Mouse (Mus musculus): ENCODE measurements at regions not wholly inside any gene's neighbourhood (a gene's known extent, or its start where the extent isn't known, plus 50 kb on each side); places are given as distances from the start of the nearest gene placed in this dataset.
"Not testable (repeated sequence)": the region's sequence is repeated elsewhere in the genome, so short reads cannot be mapped to it uniquely, and the experiment has no call there.

- no peak for DNase-seq
Observed at GRCm38 (mm10) chr3:15022773-15023172, 136.7 kb downstream of the Car2 start.

GRCm38 (mm10) chr3:15040866-15041528, 154.9 kb downstream of the Car2 start:
- peak; percentile 38 for DNase-seq

- DNase-seq: no peak
Observed at GRCm38 (mm10) chr3:15053968-15054367, 167.9 kb downstream of the Car2 start.

GRCm38 (mm10) chr3:15055516-15056256, 169.6 kb downstream of the Car2 start:
- not testable (repeated sequence) for DNase-seq

- DNase-seq: not testable (repeated sequence)
Observed at GRCm38 (mm10) chr3:15056788-15057585, 170.9 kb downstream of the Car2 start.

- no peak for DNase-seq
Observed at GRCm38 (mm10) chr3:15065681-15066080, 179.6 kb downstream of the Car2 start.

- DNase-seq: no peak
Observed at GRCm38 (mm10) chr3:15068256-15068655, 182.2 kb downstream of the Car2 start.

GRCm38 (mm10) chr3:15071030-15071883, 185.2 kb downstream of the Car2 start:
- no peak for DNase-seq

- no peak for DNase-seq
Observed at GRCm38 (mm10) chr3:15073405-15073804, 187.3 kb downstream of the Car2 start.

- no peak for DNase-seq
Observed at GRCm38 (mm10) chr3:15073847-15074246, 187.8 kb downstream of the Car2 start.

GRCm38 (mm10) chr3:15074949-15075348, 188.9 kb downstream of the Car2 start:
- no peak for DNase-seq

- no peak for DNase-seq
Observed at GRCm38 (mm10) chr3:15090124-15090523, 204.1 kb downstream of the Car2 start.

GRCm38 (mm10) chr3:15098206-15098817, 212.2 kb downstream of the Car2 start:
- DNase-seq: no peak

GRCm38 (mm10) chr3:15098981-15099380, 212.9 kb downstream of the Car2 start:
- no peak for DNase-seq

GRCm38 (mm10) chr3:15105627-15106026, 219.6 kb downstream of the Car2 start:
- DNase-seq: no peak

GRCm38 (mm10) chr3:15106281-15106680, 220.2 kb downstream of the Car2 start:
- no peak for DNase-seq

- no peak for DNase-seq
Observed at GRCm38 (mm10) chr3:15107301-15107700, 221.2 kb downstream of the Car2 start.

GRCm38 (mm10) chr3:15108239-15108934, 222.3 kb downstream of the Car2 start:
- no peak for DNase-seq

GRCm38 (mm10) chr3:15110037-15110748, 221.9 kb downstream of the Gm9733 start:
- DNase-seq: no peak

- no peak for DNase-seq
Observed at GRCm38 (mm10) chr3:15112177-15112838, 219.8 kb downstream of the Gm9733 start.

Measured in cerebellum, adult 11-12 months (tissue).